Mouse (Mus musculus) midbrain, embryonic 16.5 days (tissue): Measurements from ENCODE around the gene Mymk. TPM values are rescaled to one million over a fixed set of nuclear protein-coding genes. Genes with fewer than 3 reads are reported as not detected.

Experiments
- ATAC-seq: fragments of 200-750 bp; cut with Nextera tagmentation; 2 replicates; pipeline ENCODE4 v1.8.0; 2017; ENCODE audit warnings: moderate TSS enrichment
- H3K27ac ChIP-seq: fragments of 300-500 bp; sonication (generic); 2 replicates; pipeline ENCODE4 v1.5.1; 2014; ENCODE audit warnings: mild to moderate bottlenecking, low read length, mixed read lengths
- H3K27me3 ChIP-seq: fragments of 300-500 bp; sonication (generic); 2 replicates; pipeline ENCODE4 v1.6.1; 2014; ENCODE audit warnings: low read depth, low read length, mixed read lengths; ENCODE audit not compliant: control insufficient read depth, insufficient read depth
- H3K36me3 ChIP-seq: fragments of 300-500 bp; sonication (generic); 2 replicates; pipeline ENCODE4 v1.6.1; 2014; ENCODE audit warnings: mild to moderate bottlenecking, low read length, moderate library complexity, mixed read lengths; ENCODE audit not compliant: control insufficient read depth, insufficient read depth
- H3K4me1 ChIP-seq: fragments of 300-500 bp; sonication (generic); 2 replicates; pipeline ENCODE4 v1.6.1; 2014; ENCODE audit warnings: mild to moderate bottlenecking, low read length, mixed read lengths; ENCODE audit not compliant: control insufficient read depth, insufficient read depth
- H3K4me2 ChIP-seq: fragments of 300-500 bp; sonication (generic); 2 replicates; pipeline ENCODE4 v1.6.1; 2014; ENCODE audit warnings: mild to moderate bottlenecking, low read length, mixed read lengths
- H3K4me3 ChIP-seq: fragments of 300-500 bp; sonication (generic); 2 replicates; pipeline ENCODE4 v1.5.1; 2014; ENCODE audit warnings: low read depth, mild to moderate bottlenecking, low read length, moderate library complexity, mixed read lengths
- H3K9ac ChIP-seq: fragments of 300-500 bp; sonication (generic); 2 replicates; pipeline ENCODE4 v1.6.1; 2014; ENCODE audit warnings: low read depth, low read length, mixed read lengths
- H3K9me3 ChIP-seq: fragments of 300-500 bp; sonication (generic); replicated peaks from 2 replicates; pipeline ENCODE4 v1.6.1; 2014; ENCODE audit warnings: mild to moderate bottlenecking, low read length, mixed read lengths; ENCODE audit not compliant: control insufficient read depth, poor library complexity, severe bottlenecking
- WGBS: fragments of 180-500 bp; shearing (Covaris S2); extraction: QIAGEN DNeasy Blood & Tissue Kit; methylation state at CpG from one replicate; pipeline ENCODE4 v1.1.7; 2014; 5-methylcytosine and 5-hydroxymethylcytosine counted together
- polyA plus RNA-seq: library from polyadenylated mRNA; unstranded; fragments of >200 nt; fragmentation: Nextera tagmentation; extraction: Ambion mirVana; gene quantifications from 2 replicates; pipeline ENCODE4 v1.2.1, GENCODE M21; 2015

The Mymk gene
- polyA plus RNA-seq, 1 experiment from 2014 or later: not detected

- Histone ChIP-seq H3K4me1 (no peaks in the 10 kb centered on the region; the same call in 1 of the 2 replicates), H3K4me2 (no peak overlapping the region), H3K27me3 (no peaks in the 10 kb centered on the region), H3K9ac (no peak overlapping the region), H3K4me3 (no peak overlapping the region), H3K27ac (no peak overlapping the region), H3K36me3 (no peaks in the 10 kb centered on the region), H3K9me3 (no peaks in the 10 kb centered on the region)
- no peak for ATAC-seq
- 79% methylated on average over 4 of the region's 4 CpGs for WGBS
Measured at GRCm38 (mm10) chr2:27073407-27073806, 1.4 kb upstream of the Mymk start.

GRCm38 (mm10) chr2:27071137-27071536 lies 842 bp downstream of the Mymk start:
- Histone ChIP-seq H3K4me2 (no peak overlapping the region), H3K4me1 (no peaks in the 10 kb centered on the region), H3K27ac (no peak overlapping the region), H3K9ac (no peak overlapping the region), H3K27me3 (no peaks in the 10 kb centered on the region), H3K9me3 (no peaks in the 10 kb centered on the region), H3K4me3 (no peak overlapping the region), H3K36me3 (no peaks in the 10 kb centered on the region)
- no peak; the same call in 1 of the 2 replicates for ATAC-seq
- 47% methylated on average over 4 of the region's 4 CpGs for WGBS

- Histone ChIP-seq H3K36me3 (no peaks in the 10 kb centered on the region), H3K27me3 (no peaks in the 10 kb centered on the region), H3K4me3 (no peak overlapping the region), H3K4me2 (no peak overlapping the region), H3K27ac (no peak overlapping the region), H3K4me1 (no peaks in the 10 kb centered on the region), H3K9ac (no peak overlapping the region), H3K9me3 (no peaks in the 10 kb centered on the region)
- 89% methylated on average over 2 of the region's 2 CpGs for WGBS
- no peak for ATAC-seq
Measured at GRCm38 (mm10) chr2:27070247-27070813, 1.6 kb downstream of the Mymk start.

- Histone ChIP-seq H3K4me1 (no peaks in the 10 kb centered on the region), H3K4me3 (no peak overlapping the region), H3K27me3 (no peaks in the 10 kb centered on the region), H3K36me3 (no peaks in the 10 kb centered on the region), H3K9ac (no peak overlapping the region), H3K9me3 (no peaks in the 10 kb centered on the region), H3K27ac (no peak overlapping the region), H3K4me2 (no peak overlapping the region)
- ATAC-seq: no peak
- 47% methylated on average over 3 of the region's 3 CpGs for WGBS
Measured at GRCm38 (mm10) chr2:27069646-27070045, 2.3 kb downstream of the Mymk start.

- no peak for ATAC-seq
- Histone ChIP-seq H3K36me3 (no peaks in the 10 kb centered on the region), H3K4me3 (no peak overlapping the region), H3K4me1 (no peaks in the 10 kb centered on the region), H3K9me3 (no peaks in the 10 kb centered on the region), H3K9ac (no peak overlapping the region), H3K27ac (no peak overlapping the region), H3K4me2 (no peak overlapping the region), H3K27me3 (no peaks in the 10 kb centered on the region)
- WGBS: 56% methylated on average over 2 of the region's 2 CpGs
Measured at GRCm38 (mm10) chr2:27067996-27068395, 4.0 kb downstream of the Mymk start.

- H3K9ac ChIP-seq: no peak overlapping the region
- no peaks in the 10 kb centered on the region for H3K9me3 ChIP-seq
- H3K4me1 ChIP-seq: no peaks in the 10 kb centered on the region
- H3K27me3 ChIP-seq: no peaks in the 10 kb centered on the region
- H3K36me3 ChIP-seq: no peaks in the 10 kb centered on the region
- 76% methylated on average over 2 of the region's 2 CpGs for WGBS
- H3K4me2 ChIP-seq: no peak overlapping the region
- no peak for ATAC-seq
- no peak overlapping the region for H3K27ac ChIP-seq
- no peak overlapping the region for H3K4me3 ChIP-seq
Measured at GRCm38 (mm10) chr2:27067124-27067523, 4.9 kb downstream of the Mymk start.

- H3K36me3 ChIP-seq: no peaks in the 10 kb centered on the region
- no peak overlapping the region for H3K4me3 ChIP-seq
- no peak overlapping the region for H3K4me2 ChIP-seq
- H3K27ac ChIP-seq: no peak overlapping the region
- no peaks in the 10 kb centered on the region for H3K9me3 ChIP-seq
- WGBS: 92% methylated on average over 9 of the region's 9 CpGs
- H3K4me1 ChIP-seq: no peaks in the 10 kb centered on the region
- no peak overlapping the region for H3K9ac ChIP-seq
- no peak for ATAC-seq
- H3K27me3 ChIP-seq: no peaks in the 10 kb centered on the region
Measured at GRCm38 (mm10) chr2:27059187-27059586, 12.8 kb downstream of the Mymk start.

GRCm38 (mm10) chr2:27058751-27059150 lies 13.2 kb downstream of the Mymk start:
- Histone ChIP-seq H3K4me1 (no peaks in the 10 kb centered on the region), H3K36me3 (no peaks in the 10 kb centered on the region), H3K9me3 (no peaks in the 10 kb centered on the region), H3K27ac (no peak overlapping the region), H3K9ac (no peak overlapping the region), H3K27me3 (no peaks in the 10 kb centered on the region), H3K4me3 (no peak overlapping the region), H3K4me2 (no peak overlapping the region)
- no peak for ATAC-seq
- WGBS: 60% methylated on average over 12 of the region's 12 CpGs

- Histone ChIP-seq H3K4me3 (no peak overlapping the region), H3K9me3 (no peaks in the 10 kb centered on the region), H3K4me1 (no peaks in the 10 kb centered on the region), H3K9ac (no peak overlapping the region), H3K4me2 (no peak overlapping the region), H3K27ac (no peak overlapping the region), H3K27me3 (no peaks in the 10 kb centered on the region), H3K36me3 (no peaks in the 10 kb centered on the region)
- no peak for ATAC-seq
- 72% methylated on average over 4 of the region's 4 CpGs for WGBS
Measured at GRCm38 (mm10) chr2:27058251-27058650, 13.7 kb downstream of the Mymk start.
